Mouse (Mus musculus): ENCODE measurements around the gene Rcsd1. TPM values are rescaled to one million over a fixed set of nuclear protein-coding genes. Genes with fewer than 3 reads are reported as not detected.
A peak's percentile ranks its signal among the peaks of the same experiment; 100 is the strongest.

Gene Rcsd1
- polyA plus RNA-seq, 1 experiment from 2014 or later: 14.9 TPM

DNA sequence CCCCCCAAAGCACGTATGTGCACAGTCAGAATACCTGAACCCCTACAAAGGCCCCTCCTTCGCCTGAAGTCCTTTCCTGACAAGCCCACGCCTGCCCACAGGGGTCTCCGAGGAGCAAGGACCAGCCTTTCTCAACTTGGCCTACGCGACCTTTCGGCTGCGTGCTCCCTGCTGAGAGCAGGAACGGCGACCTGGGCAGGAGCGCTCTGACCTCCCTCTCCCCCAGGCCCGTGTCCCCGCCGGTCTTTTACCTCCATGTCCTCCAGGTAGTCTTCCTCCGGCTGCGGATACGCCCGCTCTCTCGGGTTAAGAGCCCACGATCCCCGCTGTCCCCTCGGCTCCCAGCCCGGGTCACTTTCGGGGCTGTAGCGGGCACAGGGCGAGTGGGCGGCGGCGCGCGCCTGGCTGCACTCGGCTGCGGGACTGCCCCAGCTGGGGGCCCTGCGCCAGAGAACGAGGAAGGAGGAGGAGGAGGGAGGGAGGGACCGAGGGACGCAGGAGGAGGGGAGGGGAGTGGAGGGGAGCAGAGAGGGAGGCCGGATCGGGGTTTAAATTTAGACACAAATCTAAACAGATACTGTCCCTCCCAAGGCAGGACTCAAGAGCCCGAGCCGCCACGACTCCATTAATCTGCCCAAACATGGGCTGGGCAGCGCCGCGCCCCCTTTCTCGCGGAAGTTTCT, 1.8 kb downstream of the Rcsd1 start:
- Histone ChIP-seq H3K9ac (ENCODE audit: low read depth, low read length) (peak overlapping the region; percentile 69), H3K36me3 (ENCODE audit: control insufficient read depth, insufficient read depth, low read length) (no peaks in the 10 kb centered on the region), H3K4me2 (ENCODE audit: low read depth, low read length) (peak overlapping the region; percentile 72), H3K9me3 (ENCODE audit: control insufficient read depth, low read length) (no peaks in the 10 kb centered on the region), H3K27ac (replicated peaks; ENCODE audit: low read depth, low read length) (peak overlapping the region; percentile 3; the same call in 1 of the 2 replicates), H3K4me1 (ENCODE audit: control insufficient read depth, insufficient read depth, low read length) (peaks cover 7% of the 10 kb centered on the region), H3K27me3 (replicated peaks; ENCODE audit: control insufficient read depth, insufficient read depth, low read length) (no peaks in the 10 kb centered on the region), H3K4me3 (ENCODE audit: low read depth, low read length) (peak overlapping the region; percentile 61)
- DNase-seq (ENCODE audit: low spot score) (peak; percentile 81), ATAC-seq (ENCODE audit: low read depth) (peak; percentile 80)
- under 1% methylated on average over 40 of the region's 47 CpGs for WGBS

DNA sequence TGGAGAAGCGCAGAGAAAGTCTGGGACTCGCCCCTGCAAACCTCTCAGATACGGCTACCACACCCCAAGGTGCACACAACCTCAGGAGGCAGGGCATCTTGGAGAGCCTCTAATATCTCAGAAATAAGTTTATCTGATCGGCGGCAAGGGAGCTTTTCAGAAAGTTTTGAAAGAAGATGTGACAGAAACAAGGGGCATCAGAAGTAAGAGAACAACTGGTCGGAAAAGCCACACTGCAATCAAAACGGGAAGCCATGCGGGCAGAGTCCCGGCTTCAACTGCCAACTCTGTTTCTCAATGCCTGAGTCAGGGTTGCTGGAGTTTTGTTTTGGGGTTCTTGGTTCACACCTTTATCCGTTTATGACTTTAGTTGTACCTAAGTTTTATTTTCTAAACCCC, 2.3 kb downstream of the Rcsd1 start:
- Histone ChIP-seq H3K4me2 (ENCODE audit: low read depth, low read length) (peak overlapping the region; percentile 72), H3K4me1 (ENCODE audit: control insufficient read depth, insufficient read depth, low read length) (peaks cover 13% of the 10 kb centered on the region), H3K27ac (replicated peaks; ENCODE audit: low read depth, low read length) (0 out of 2 replicates have a peak overlapping the region, but pooled peaks have one; percentile 3), H3K27me3 (replicated peaks; ENCODE audit: control insufficient read depth, insufficient read depth, low read length) (no peaks in the 10 kb centered on the region), H3K4me3 (ENCODE audit: low read depth, low read length) (peak overlapping the region; percentile 61), H3K9me3 (ENCODE audit: control insufficient read depth, low read length) (no peaks in the 10 kb centered on the region), H3K9ac (ENCODE audit: low read depth, low read length) (peak overlapping the region; percentile 69), H3K36me3 (ENCODE audit: control insufficient read depth, insufficient read depth, low read length) (no peaks in the 10 kb centered on the region)
- no peak for DNase-seq (ENCODE audit: low spot score)
- 29% methylated on average over 10 of the region's 10 CpGs for WGBS
- ATAC-seq (ENCODE audit: low read depth): no peak

DNA sequence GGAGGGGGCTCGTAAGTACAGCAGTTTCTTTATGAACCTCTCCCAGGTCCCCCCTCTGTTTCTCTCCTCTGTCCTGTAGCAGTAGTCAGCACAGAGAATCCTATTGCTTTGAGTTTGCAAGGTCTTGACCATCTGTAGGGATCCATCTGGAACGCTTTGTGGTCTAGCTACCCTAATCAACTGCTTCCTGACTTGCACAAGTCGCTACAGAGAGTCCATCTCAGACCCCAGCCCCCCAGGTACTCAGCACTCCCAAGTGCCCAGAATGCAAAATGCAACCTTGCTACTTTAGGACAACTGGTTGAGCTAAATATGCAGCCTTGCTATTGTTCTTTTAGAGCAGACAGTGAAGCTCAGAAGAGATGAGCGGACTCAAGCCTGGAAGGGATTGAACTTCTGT, 3.1 kb downstream of the Rcsd1 start:
- no peaks in the 10 kb centered on the region for H3K27me3 ChIP-seq (replicated peaks; ENCODE audit: control insufficient read depth, insufficient read depth, low read length)
- ATAC-seq (ENCODE audit: low read depth) (no peak), DNase-seq (ENCODE audit: low spot score) (no peak)
- H3K4me3 ChIP-seq (ENCODE audit: low read depth, low read length): peak overlapping the region; percentile 61; the same call in 1 of the 2 replicates
- no peaks in the 10 kb centered on the region for H3K36me3 ChIP-seq (ENCODE audit: control insufficient read depth, insufficient read depth, low read length)
- no peak overlapping the region for H3K9ac ChIP-seq (ENCODE audit: low read depth, low read length)
- WGBS: 66% methylated on average over 4 of the region's 4 CpGs
- no peaks in the 10 kb centered on the region for H3K9me3 ChIP-seq (ENCODE audit: control insufficient read depth, low read length)
- H3K27ac ChIP-seq (replicated peaks; ENCODE audit: low read depth, low read length): no peak overlapping the region
- H3K4me1 ChIP-seq (ENCODE audit: control insufficient read depth, insufficient read depth, low read length): peaks cover 19% of the 10 kb centered on the region
- peak overlapping the region; percentile 72 for H3K4me2 ChIP-seq (ENCODE audit: low read depth, low read length)

DNA sequence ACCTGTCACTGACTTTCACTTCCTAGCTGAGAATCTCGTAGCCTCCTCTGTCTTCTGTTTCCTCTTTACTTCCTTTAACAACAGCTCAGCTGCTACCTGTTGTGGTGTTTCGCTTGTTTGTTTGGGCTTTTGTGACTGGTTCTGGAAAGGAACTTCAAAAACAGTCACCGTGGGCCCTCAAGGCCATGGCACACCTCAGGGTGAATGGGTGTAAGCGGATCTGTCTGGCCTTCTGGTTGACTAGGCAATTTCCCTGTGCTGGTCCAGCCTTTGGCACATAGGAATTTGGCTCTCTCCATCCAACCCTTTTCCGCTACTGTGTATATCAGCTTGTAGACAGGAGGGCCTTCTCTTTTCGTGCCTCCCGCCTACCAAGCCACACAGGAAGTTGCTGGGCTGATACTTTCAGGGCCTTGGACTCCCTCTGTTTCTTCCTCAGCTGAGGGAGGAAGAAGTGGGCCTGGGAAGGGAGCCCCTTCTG, 3.6 kb downstream of the Rcsd1 start:
- ATAC-seq (ENCODE audit: low read depth): no peak
- H3K9ac ChIP-seq (ENCODE audit: low read depth, low read length): no peak overlapping the region
- no peaks in the 10 kb centered on the region for H3K27me3 ChIP-seq (replicated peaks; ENCODE audit: control insufficient read depth, insufficient read depth, low read length)
- 84% methylated on average over 7 of the region's 7 CpGs for WGBS
- peaks cover 24% of the 10 kb centered on the region for H3K4me1 ChIP-seq (ENCODE audit: control insufficient read depth, insufficient read depth, low read length)
- peak overlapping the region; percentile 72 for H3K4me2 ChIP-seq (ENCODE audit: low read depth, low read length)
- no peaks in the 10 kb centered on the region for H3K9me3 ChIP-seq (ENCODE audit: control insufficient read depth, low read length)
- no peak overlapping the region for H3K4me3 ChIP-seq (ENCODE audit: low read depth, low read length)
- no peak overlapping the region for H3K27ac ChIP-seq (replicated peaks; ENCODE audit: low read depth, low read length)
- DNase-seq (ENCODE audit: low spot score): no peak
- no peaks in the 10 kb centered on the region for H3K36me3 ChIP-seq (ENCODE audit: control insufficient read depth, insufficient read depth, low read length)

DNA sequence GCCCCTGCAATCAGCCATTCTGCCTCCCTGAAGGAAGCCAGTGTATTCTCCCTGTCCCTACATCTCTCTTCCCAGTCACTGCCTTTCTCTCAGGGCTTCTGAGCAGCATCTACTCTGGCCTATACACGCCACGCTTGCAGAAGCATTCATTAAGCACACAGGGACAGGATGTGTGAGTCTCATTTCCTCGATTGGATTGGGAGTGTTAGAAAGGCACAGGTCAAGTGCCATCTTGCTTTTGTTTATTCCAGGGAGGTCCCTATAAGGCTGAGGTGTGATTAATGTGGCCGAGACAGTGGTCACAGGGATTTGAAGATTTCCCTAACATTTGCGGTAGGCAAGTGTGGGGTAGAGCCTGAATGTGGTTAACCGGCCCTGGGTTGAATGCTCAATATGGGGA, 4.2 kb downstream of the Rcsd1 start:
- Histone ChIP-seq H3K4me2 (ENCODE audit: low read depth, low read length) (no peak overlapping the region), H3K4me3 (ENCODE audit: low read depth, low read length) (no peak overlapping the region), H3K4me1 (ENCODE audit: control insufficient read depth, insufficient read depth, low read length) (peaks cover 24% of the 10 kb centered on the region), H3K27ac (replicated peaks; ENCODE audit: low read depth, low read length) (no peak overlapping the region), H3K9ac (ENCODE audit: low read depth, low read length) (no peak overlapping the region), H3K9me3 (ENCODE audit: control insufficient read depth, low read length) (no peaks in the 10 kb centered on the region), H3K36me3 (ENCODE audit: control insufficient read depth, insufficient read depth, low read length) (no peaks in the 10 kb centered on the region), H3K27me3 (replicated peaks; ENCODE audit: control insufficient read depth, insufficient read depth, low read length) (no peaks in the 10 kb centered on the region)
- ATAC-seq (ENCODE audit: low read depth): no peak
- no peak for DNase-seq (ENCODE audit: low spot score)
- WGBS: 67% methylated on average over 6 of the region's 6 CpGs

DNA sequence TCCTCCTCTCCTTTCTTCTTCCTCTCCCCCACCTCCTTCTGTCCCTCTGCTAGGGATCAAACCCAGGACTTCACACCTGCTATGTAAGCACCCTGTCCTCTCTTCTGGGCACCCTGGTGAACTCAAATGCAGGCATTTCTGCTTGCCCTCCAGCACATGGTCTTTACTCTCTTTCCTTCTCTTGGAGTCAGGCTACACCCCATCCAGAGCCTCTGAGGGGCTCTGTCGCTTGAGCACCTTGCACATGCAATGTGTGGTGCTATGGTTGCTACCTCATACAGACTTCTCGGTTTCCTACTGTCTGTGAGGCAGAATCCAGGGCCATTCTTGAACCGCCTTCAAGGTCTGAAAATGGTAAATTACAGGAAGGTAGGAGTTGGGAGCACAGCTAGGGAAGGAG, 4.7 kb downstream of the Rcsd1 start:
- no peak overlapping the region for H3K4me3 ChIP-seq (ENCODE audit: low read depth, low read length)
- H3K4me2 ChIP-seq (ENCODE audit: low read depth, low read length): no peak overlapping the region
- WGBS: 83% methylated on average over 3 of the region's 3 CpGs
- H3K9ac ChIP-seq (ENCODE audit: low read depth, low read length): no peak overlapping the region
- no peaks in the 10 kb centered on the region for H3K27me3 ChIP-seq (replicated peaks; ENCODE audit: control insufficient read depth, insufficient read depth, low read length)
- no peak for DNase-seq (ENCODE audit: low spot score)
- ATAC-seq (ENCODE audit: low read depth): no peak
- H3K27ac ChIP-seq (replicated peaks; ENCODE audit: low read depth, low read length): no peak overlapping the region
- peaks cover 24% of the 10 kb centered on the region for H3K4me1 ChIP-seq (ENCODE audit: control insufficient read depth, insufficient read depth, low read length)
- no peaks in the 10 kb centered on the region for H3K36me3 ChIP-seq (ENCODE audit: control insufficient read depth, insufficient read depth, low read length)
- H3K9me3 ChIP-seq (ENCODE audit: control insufficient read depth, low read length): no peaks in the 10 kb centered on the region

DNA sequence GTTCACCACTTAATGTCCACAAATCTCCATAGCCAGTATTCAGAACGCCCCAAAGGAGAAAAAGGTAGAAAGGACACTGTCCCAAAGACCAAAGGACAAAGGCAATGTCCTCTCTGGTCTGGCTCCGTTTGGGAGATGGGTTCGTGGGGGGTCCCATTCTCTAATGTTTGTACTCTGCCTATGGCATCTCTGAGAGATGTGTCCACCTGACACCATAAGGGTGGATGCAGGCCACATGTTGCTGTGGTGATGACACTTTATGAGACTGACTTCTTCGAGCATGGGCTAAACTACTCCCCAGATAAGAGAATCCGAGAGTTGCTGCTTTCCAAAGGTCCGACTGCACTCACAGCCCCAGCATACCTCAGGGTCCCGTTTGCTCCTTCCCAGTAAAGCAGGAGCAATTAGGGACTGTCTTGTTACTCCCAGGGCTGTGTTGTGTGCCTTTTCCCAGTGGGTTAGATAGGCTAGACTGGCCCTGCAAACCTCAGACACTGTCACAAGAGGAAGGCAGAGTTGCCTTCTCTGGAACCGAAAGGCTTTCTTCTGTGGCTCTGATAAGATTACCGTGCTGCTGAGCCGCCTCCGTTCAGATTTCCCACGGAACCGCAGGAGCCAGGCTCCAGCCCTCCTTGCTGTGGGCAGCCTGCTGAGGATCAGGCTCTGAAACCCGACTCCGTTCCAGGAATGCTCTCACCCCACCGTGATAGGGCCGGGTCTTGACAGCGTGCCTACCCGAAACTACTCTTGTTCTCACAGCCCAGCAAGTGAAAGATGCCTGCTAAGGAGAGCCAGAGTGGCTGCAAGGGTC, 7.1 kb downstream of the Rcsd1 start:
- peak; percentile 90 for ATAC-seq (ENCODE audit: low read depth)
- Histone ChIP-seq H3K4me2 (ENCODE audit: low read depth, low read length) (peak overlapping the region; percentile 44), H3K27ac (replicated peaks; ENCODE audit: low read depth, low read length) (peak overlapping the region; percentile 24; the same call in 1 of the 2 replicates), H3K27me3 (replicated peaks; ENCODE audit: control insufficient read depth, insufficient read depth, low read length) (no peaks in the 10 kb centered on the region), H3K9ac (ENCODE audit: low read depth, low read length) (peak overlapping the region; percentile 21; the same call in 1 of the 2 replicates), H3K4me1 (ENCODE audit: control insufficient read depth, insufficient read depth, low read length) (peaks cover 24% of the 10 kb centered on the region), H3K4me3 (ENCODE audit: low read depth, low read length) (peak overlapping the region; percentile 13; the same call in 1 of the 2 replicates), H3K36me3 (ENCODE audit: control insufficient read depth, insufficient read depth, low read length) (no peaks in the 10 kb centered on the region), H3K9me3 (ENCODE audit: control insufficient read depth, low read length) (no peaks in the 10 kb centered on the region)
- WGBS: 18% methylated on average over 19 of the region's 19 CpGs
- peak; percentile 78 for DNase-seq (ENCODE audit: low spot score)

DNA sequence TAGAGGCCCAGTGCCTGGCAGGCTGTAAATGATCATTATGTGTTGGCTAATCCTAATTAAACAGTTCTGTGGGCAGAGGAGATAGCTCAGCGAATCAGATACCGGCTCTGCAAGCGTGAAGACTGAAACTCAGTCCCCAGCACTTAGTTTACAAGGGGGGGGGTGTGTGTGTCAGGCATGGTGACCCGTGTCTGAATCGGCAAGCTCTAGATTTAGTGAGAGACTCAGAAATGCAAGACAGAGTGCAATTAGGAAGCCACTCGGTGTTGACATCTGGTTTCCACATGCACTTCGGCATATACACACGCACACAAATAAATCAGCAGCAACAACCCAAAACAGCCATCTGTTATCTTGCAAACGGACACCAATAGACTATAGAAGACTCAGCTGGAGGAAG, 8.0 kb downstream of the Rcsd1 start:
- H3K4me2 ChIP-seq (ENCODE audit: low read depth, low read length): 0 out of 2 replicates have a peak overlapping the region, but pooled peaks have one; percentile 5
- DNase-seq (ENCODE audit: low spot score): no peak
- peaks cover 24% of the 10 kb centered on the region for H3K4me1 ChIP-seq (ENCODE audit: control insufficient read depth, insufficient read depth, low read length)
- no peaks in the 10 kb centered on the region for H3K36me3 ChIP-seq (ENCODE audit: control insufficient read depth, insufficient read depth, low read length)
- no peak overlapping the region for H3K4me3 ChIP-seq (ENCODE audit: low read depth, low read length)
- no peak overlapping the region for H3K9ac ChIP-seq (ENCODE audit: low read depth, low read length)
- H3K9me3 ChIP-seq (ENCODE audit: control insufficient read depth, low read length): no peaks in the 10 kb centered on the region
- H3K27ac ChIP-seq (replicated peaks; ENCODE audit: low read depth, low read length): no peak overlapping the region
- WGBS: 43% methylated on average over 9 of the region's 9 CpGs
- ATAC-seq (ENCODE audit: low read depth): no peak
- no peaks in the 10 kb centered on the region for H3K27me3 ChIP-seq (replicated peaks; ENCODE audit: control insufficient read depth, insufficient read depth, low read length)
